Comparison of ENCODE assay signal across 26 mouse cellular contexts in genomic region chr10:120236855-120237254, GRCm38 (mm10). TPM values are rescaled to one million over a fixed set of nuclear protein-coding genes. Genes with fewer than 3 reads are reported as not detected.
DNase-seq lines count a peak whose midpoint lies in the region; ATAC-seq and TF ChIP-seq lines count a peak whose summit lies in the region.
"Had no signal": no experiment of that assay in that cellular context is flagged by ENCODE, and none has a peak within 500 bp of the region (broad histone marks: within the 10 kb centered on the region; RNA-seq: fewer than 3 reads in every experiment).

No protein-coding gene starts in this region.

- 86% methylated on average over 9 of the region's 9 CpGs for WGBS in forebrain, embryonic 11.5 days
- 89% methylated on average over 9 of the region's 9 CpGs for WGBS in forebrain, embryonic 10.5 days
- WGBS in embryonic facial prominence, embryonic 14.5 days = 54% methylated on average over 9 of the region's 9 CpGs
- WGBS in limb, embryonic 12.5 days = 53% methylated on average over 9 of the region's 9 CpGs
- WGBS in heart, adult 2 months = 78% methylated on average over 9 of the region's 9 CpGs
- WGBS in kidney, embryonic 14.5 days = 62% methylated on average over 9 of the region's 9 CpGs
- WGBS in hindbrain, embryonic 16.5 days = 72% methylated on average over 9 of the region's 9 CpGs

- H3K9ac ChIP-seq in forebrain, embryonic 11.5 days (ENCODE audit: low read length) = no peak overlapping the region
- H3K9ac ChIP-seq in embryonic facial prominence, embryonic 14.5 days (ENCODE audit: low read depth, low read length) = no peak overlapping the region
- no peak overlapping the region for H3K9ac ChIP-seq in limb, embryonic 12.5 days (replicated peaks)
- H3K9ac ChIP-seq in heart, adult 2 months (ENCODE audit: low read depth, low read length) = no peak overlapping the region
- H3K9ac ChIP-seq in kidney, embryonic 14.5 days (ENCODE audit: low read depth, low read length) = no peak overlapping the region
- no peak overlapping the region for H3K9ac ChIP-seq in hindbrain, embryonic 16.5 days (ENCODE audit: low read depth, low read length)
- H3K9ac ChIP-seq: forebrain, embryonic 12.5 days; forebrain, embryonic 15.5 days; hindbrain, embryonic 13.5 days had no signal

- no peak overlapping the region for H3K4me3 ChIP-seq in forebrain, embryonic 11.5 days (ENCODE audit: low read depth, low read length)
- no peak overlapping the region for H3K4me3 ChIP-seq in forebrain, embryonic 10.5 days
- H3K4me3 ChIP-seq in embryonic facial prominence, embryonic 14.5 days (ENCODE audit: low read depth, low read length) = no peak overlapping the region
- H3K4me3 ChIP-seq in limb, embryonic 12.5 days (replicated peaks) = no peak overlapping the region
- no peak overlapping the region for H3K4me3 ChIP-seq in heart, adult 2 months
- no peak overlapping the region for H3K4me3 ChIP-seq in kidney, embryonic 14.5 days (ENCODE audit: low read length)
- H3K4me3 ChIP-seq in hindbrain, embryonic 16.5 days (ENCODE audit: low read length) = no peak overlapping the region
- H3K4me3 ChIP-seq: forebrain, embryonic 12.5 days; forebrain, embryonic 15.5 days; hindbrain, embryonic 10.5 days; hindbrain, embryonic 13.5 days had no signal

- no peak overlapping the region for H3K4me2 ChIP-seq in forebrain, embryonic 11.5 days (ENCODE audit: low read depth, low read length, severe bottlenecking)
- peak overlapping the region; percentile 25; the same call in 1 of the 2 replicates for H3K4me2 ChIP-seq in embryonic facial prominence, embryonic 14.5 days (ENCODE audit: low read depth, low read length)
- no peak overlapping the region for H3K4me2 ChIP-seq in limb, embryonic 12.5 days
- H3K4me2 ChIP-seq in kidney, embryonic 14.5 days (replicated peaks; ENCODE audit: low read depth, low read length) = no peak overlapping the region
- no peak overlapping the region for H3K4me2 ChIP-seq in hindbrain, embryonic 16.5 days (ENCODE audit: low read length)
- H3K4me2 ChIP-seq: forebrain, embryonic 12.5 days; forebrain, embryonic 15.5 days; heart, embryonic 11.5 days; hindbrain, embryonic 13.5 days had no signal

- TF ChIP-seq EP300 in heart, adult 2 months (IDR thresholded peaks at IDR 0.05; ENCODE audit: insufficient read depth, low read depth, low read length) = no peak

- no peak for TF ChIP-seq POLR2A in heart, adult 2 months (IDR thresholded peaks at IDR 0.05; ENCODE audit: insufficient read depth, low read depth, low read length)

- no peaks in the 10 kb centered on the region for H3K36me3 ChIP-seq in forebrain, embryonic 11.5 days (ENCODE audit: control insufficient read depth, insufficient read depth, low read length)
- H3K36me3 ChIP-seq in forebrain, embryonic 10.5 days (replicated peaks) = peaks cover 12% of the 10 kb centered on the region
- H3K36me3 ChIP-seq in embryonic facial prominence, embryonic 14.5 days (ENCODE audit: control insufficient read depth, insufficient read depth, low read length) = peaks cover 7% of the 10 kb centered on the region; the same call in 1 of the 2 replicates
- H3K36me3 ChIP-seq in limb, embryonic 12.5 days = peaks cover 14% of the 10 kb centered on the region; the same call in 1 of the 2 replicates
- H3K36me3 ChIP-seq in heart, adult 2 months (ENCODE audit: control insufficient read depth, insufficient read depth, low read length) = no peaks in the 10 kb centered on the region
- H3K36me3 ChIP-seq in kidney, embryonic 14.5 days (ENCODE audit: control insufficient read depth, insufficient read depth, low read length) = no peaks in the 10 kb centered on the region; the same call in 1 of the 2 replicates
- H3K36me3 ChIP-seq in hindbrain, embryonic 16.5 days (ENCODE audit: control insufficient read depth, insufficient read depth, low read length) = no peaks in the 10 kb centered on the region; the same call in 1 of the 2 replicates
- H3K36me3 ChIP-seq: forebrain, embryonic 12.5 days had no signal

- H3K9me3 ChIP-seq in forebrain, embryonic 11.5 days (ENCODE audit: control insufficient read depth, low read length) = no peaks in the 10 kb centered on the region
- H3K9me3 ChIP-seq in forebrain, embryonic 10.5 days = no peaks in the 10 kb centered on the region
- no peaks in the 10 kb centered on the region for H3K9me3 ChIP-seq in embryonic facial prominence, embryonic 14.5 days (ENCODE audit: control insufficient read depth, low read length)
- no peaks in the 10 kb centered on the region for H3K9me3 ChIP-seq in limb, embryonic 12.5 days
- no peaks in the 10 kb centered on the region for H3K9me3 ChIP-seq in kidney, embryonic 14.5 days (ENCODE audit: control insufficient read depth, low read length)
- no peaks in the 10 kb centered on the region for H3K9me3 ChIP-seq in hindbrain, embryonic 16.5 days (ENCODE audit: control insufficient read depth, low read length)
- H3K9me3 ChIP-seq: forebrain, embryonic 12.5 days; forebrain, embryonic 15.5 days; G1E; hindbrain, embryonic 10.5 days; hindbrain, embryonic 13.5 days had no signal

- intact Hi-C loops in heart, adult 2 months (cut with DNase I) = no loop called here

- H3K79me2 ChIP-seq in heart, adult 2 months (replicated peaks; ENCODE audit: control insufficient read depth, insufficient read depth, low read length) = no peaks in the 10 kb centered on the region

- ATAC-seq in forebrain, embryonic 11.5 days (replicated peaks; ENCODE audit: low FRiP score) = no peak
- no peak for ATAC-seq in embryonic facial prominence, embryonic 14.5 days (ENCODE audit: low read depth)
- ATAC-seq in limb, embryonic 12.5 days (ENCODE audit: insufficient number of reproducible peaks, insufficient read depth, low FRiP score, low TSS enrichment, low read depth) = 0 out of 2 replicates have a peak, but pooled peaks have one; percentile 8
- no peak for ATAC-seq in kidney, embryonic 14.5 days (ENCODE audit: low FRiP score, low TSS enrichment)
- no peak for ATAC-seq in hindbrain, embryonic 16.5 days
- ATAC-seq: forebrain, embryonic 15.5 days; hindbrain, postnatal 0 days; intestine, postnatal 0 days had no signal

- H3K27me3 ChIP-seq in forebrain, embryonic 11.5 days (ENCODE audit: control insufficient read depth, insufficient read depth, low read length) = no peaks in the 10 kb centered on the region
- H3K27me3 ChIP-seq in forebrain, embryonic 10.5 days (ENCODE audit: poor library complexity, severe bottlenecking) = no peaks in the 10 kb centered on the region
- H3K27me3 ChIP-seq in embryonic facial prominence, embryonic 14.5 days (replicated peaks; ENCODE audit: control insufficient read depth, insufficient read depth, low read length) = no peaks in the 10 kb centered on the region
- no peaks in the 10 kb centered on the region for H3K27me3 ChIP-seq in limb, embryonic 12.5 days
- no peaks in the 10 kb centered on the region for H3K27me3 ChIP-seq in heart, adult 2 months (ENCODE audit: control insufficient read depth, insufficient read depth, low read length)
- H3K27me3 ChIP-seq in kidney, embryonic 14.5 days (ENCODE audit: control insufficient read depth, insufficient read depth, low read length) = no peaks in the 10 kb centered on the region
- H3K27me3 ChIP-seq in hindbrain, embryonic 16.5 days (replicated peaks; ENCODE audit: control insufficient read depth, insufficient read depth, low read length) = no peaks in the 10 kb centered on the region
- H3K27me3 ChIP-seq: CH12.LX; forebrain, embryonic 15.5 days; hindbrain, embryonic 13.5 days had no signal

- no peak for TF ChIP-seq CTCF in heart, adult 2 months (IDR thresholded peaks at IDR 0.05)

- H3K27ac ChIP-seq in forebrain, embryonic 11.5 days (ENCODE audit: low read depth, low read length) = no peak overlapping the region
- H3K27ac ChIP-seq in forebrain, embryonic 10.5 days = no peak overlapping the region
- 0 out of 2 replicates have a peak overlapping the region, but pooled peaks have one; percentile 29 for H3K27ac ChIP-seq in embryonic facial prominence, embryonic 14.5 days (replicated peaks; ENCODE audit: low read depth, low read length)
- H3K27ac ChIP-seq in limb, embryonic 12.5 days = no peak overlapping the region
- no peak overlapping the region for H3K27ac ChIP-seq in heart, adult 2 months
- no peak overlapping the region for H3K27ac ChIP-seq in kidney, embryonic 14.5 days (ENCODE audit: low read depth, low read length)
- no peak overlapping the region for H3K27ac ChIP-seq in hindbrain, embryonic 16.5 days (ENCODE audit: low read depth, low read length)
- H3K27ac ChIP-seq: forebrain, embryonic 12.5 days; forebrain, embryonic 15.5 days; hindbrain, embryonic 10.5 days; hindbrain, embryonic 13.5 days; hindbrain, postnatal 0 days had no signal

- H3K4me1 ChIP-seq in forebrain, embryonic 11.5 days (replicated peaks; ENCODE audit: control insufficient read depth, insufficient read depth, low read length) = no peaks in the 10 kb centered on the region
- 0 out of 2 replicates have a peak, but pooled peaks cover 7% of the 10 kb centered on the region for H3K4me1 ChIP-seq in forebrain, embryonic 10.5 days
- H3K4me1 ChIP-seq in embryonic facial prominence, embryonic 14.5 days (ENCODE audit: control insufficient read depth, insufficient read depth, low read length) = no peaks in the 10 kb centered on the region
- peaks cover 38% of the 10 kb centered on the region for H3K4me1 ChIP-seq in limb, embryonic 12.5 days (replicated peaks)
- H3K4me1 ChIP-seq in heart, adult 2 months (ENCODE audit: control insufficient read depth, insufficient read depth, low read length) = peaks cover 2% of the 10 kb centered on the region
- H3K4me1 ChIP-seq in kidney, embryonic 14.5 days (ENCODE audit: control insufficient read depth, insufficient read depth, low read length) = no peaks in the 10 kb centered on the region
- no peaks in the 10 kb centered on the region for H3K4me1 ChIP-seq in hindbrain, embryonic 16.5 days (ENCODE audit: control insufficient read depth, insufficient read depth, low read depth, low read length)
- H3K4me1 ChIP-seq: forebrain, embryonic 12.5 days; forebrain, embryonic 15.5 days; hindbrain, embryonic 13.5 days had no signal

- peak; percentile 8 for DNase-seq in forebrain, embryonic 11.5 days (ENCODE audit: low spot score)
- no peak for DNase-seq in forebrain, embryonic 10.5 days (ENCODE audit: extremely low spot score, low spot score)
- peak; percentile 51 for DNase-seq in embryonic facial prominence, embryonic 14.5 days (ENCODE audit: low spot score)
- DNase-seq in mesoderm, embryonic 11.5 days (ENCODE audit: low read depth, low spot score) = peak; percentile 51
- no peak for DNase-seq in heart, adult 2 months
- DNase-seq: adrenal gland, adult 2 months; adrenal gland, postnatal 14 days; B cell, adult 2 months; cerebellum, adult 11-12 months; cerebellum, adult 8-10 months; cerebellum, postnatal 10 days; cerebellum, postnatal 36 days; embryo, embryonic 11 days; gastrocnemius, postnatal 25 days had no signal

RNA-seq across cellular contexts. Expression of gene Llph, which starts 10.0 kb away (rescaled TPM):
- polyA plus RNA-seq in forebrain, embryonic 11.5 days (2014; fragmentation: Nextera tagmentation; extraction: Ambion mirVana) = 57.6 and 59.0 TPM in 2 replicates
- 67.2 and 68.3 TPM in 2 replicates for polyA plus RNA-seq in forebrain, embryonic 10.5 days (2016; fragmentation: Nextera tagmentation; extraction: Ambion mirVana)
- polyA plus RNA-seq in embryonic facial prominence, embryonic 14.5 days (2014; fragmentation: Nextera tagmentation; extraction: Ambion mirVana) = 43.6 and 44.4 TPM in 2 replicates
- polyA plus RNA-seq in limb, embryonic 12.5 days (2016; fragmentation: Nextera tagmentation; extraction: Ambion mirVana) = 47.7 and 50.0 TPM in 2 replicates
- total RNA-seq in heart, adult 2 months (2021) = 1 to 10 TPM; 8.5 to 8.8 TPM
- polyA plus RNA-seq in heart, adult 2 months (2012; rRNA removed) = 4.5 and 5.4 TPM in 2 replicates
- polyA plus RNA-seq in kidney, embryonic 14.5 days (2014; fragmentation: Nextera tagmentation; extraction: Ambion mirVana) = 68.5 and 87.6 TPM in 2 replicates
- 29.3 and 36.5 TPM in 2 replicates for polyA plus RNA-seq in hindbrain, embryonic 16.5 days (2015; fragmentation: Nextera tagmentation; extraction: Ambion mirVana)

RNA-seq across cellular contexts. Expression of gene Irak3, which starts 34.9 kb away (rescaled TPM):
- 0.33 and 0.49 TPM in 2 replicates for polyA plus RNA-seq in forebrain, embryonic 11.5 days (2014; fragmentation: Nextera tagmentation; extraction: Ambion mirVana)
- 0.17 and 0.50 TPM in 2 replicates for polyA plus RNA-seq in forebrain, embryonic 10.5 days (2016; fragmentation: Nextera tagmentation; extraction: Ambion mirVana)
- polyA plus RNA-seq in embryonic facial prominence, embryonic 14.5 days (2014; fragmentation: Nextera tagmentation; extraction: Ambion mirVana) = 4.1 and 4.2 TPM in 2 replicates
- polyA plus RNA-seq in limb, embryonic 12.5 days (2016; fragmentation: Nextera tagmentation; extraction: Ambion mirVana) = 0.81 and 1.0 TPM in 2 replicates
- total RNA-seq in heart, adult 2 months (2021) = 1 to 10 TPM; 3.0 to 3.7 TPM
- 2.6 and 3.7 TPM in 2 replicates for polyA plus RNA-seq in heart, adult 2 months (2012; rRNA removed)
- 0.74 and 0.80 TPM in 2 replicates for polyA plus RNA-seq in kidney, embryonic 14.5 days (2014; fragmentation: Nextera tagmentation; extraction: Ambion mirVana)
- polyA plus RNA-seq in hindbrain, embryonic 16.5 days (2015; fragmentation: Nextera tagmentation; extraction: Ambion mirVana) = 0.31 and 0.55 TPM in 2 replicates
- total RNA-seq: hindbrain, postnatal 0 days had no signal

RNA-seq across cellular contexts. Expression of gene Tmbim4, which starts 35.5 kb away (rescaled TPM):
- 74.0 and 77.6 TPM in 2 replicates for polyA plus RNA-seq in forebrain, embryonic 11.5 days (2014; fragmentation: Nextera tagmentation; extraction: Ambion mirVana)
- polyA plus RNA-seq in forebrain, embryonic 10.5 days (2016; fragmentation: Nextera tagmentation; extraction: Ambion mirVana) = 83.4 and 83.9 TPM in 2 replicates
- 105 and 122 TPM in 2 replicates for polyA plus RNA-seq in embryonic facial prominence, embryonic 14.5 days (2014; fragmentation: Nextera tagmentation; extraction: Ambion mirVana)
- polyA plus RNA-seq in limb, embryonic 12.5 days (2016; fragmentation: Nextera tagmentation; extraction: Ambion mirVana) = 66.5 and 78.7 TPM in 2 replicates
- 100 to 1,000 TPM in 1 of 2 experiments, 10 to 100 TPM in 1; 91.9 to 112 TPM for total RNA-seq in heart, adult 2 months (2021)
- polyA plus RNA-seq in heart, adult 2 months (2012; rRNA removed) = 194 and 239 TPM in 2 replicates
- polyA plus RNA-seq in kidney, embryonic 14.5 days (2014; fragmentation: Nextera tagmentation; extraction: Ambion mirVana) = 127 and 139 TPM in 2 replicates
- polyA plus RNA-seq in hindbrain, embryonic 16.5 days (2015; fragmentation: Nextera tagmentation; extraction: Ambion mirVana) = 109 and 118 TPM in 2 replicates

Comparison
In these comparisons a context has a peak if more than half of its experiments do, and no peak if none do; other contexts are left out.
1. DNase-seq: peak in forebrain, embryonic 11.5 days (single experiment), embryonic facial prominence, embryonic 14.5 days (single experiment) and mesoderm, embryonic 11.5 days (single experiment); none in forebrain, embryonic 10.5 days (single experiment) and heart, adult 2 months (0 of 2).